Mouse (Mus musculus): Measurements from ENCODE around the gene H2afz. TPM values are rescaled to one million over a fixed set of nuclear protein-coding genes. Genes with fewer than 3 reads are reported as not detected.

Gene H2afz
- total and polyA plus RNA-seq, 2 experiments from 2014 or later = 327 to 609 TPM

DNA sequence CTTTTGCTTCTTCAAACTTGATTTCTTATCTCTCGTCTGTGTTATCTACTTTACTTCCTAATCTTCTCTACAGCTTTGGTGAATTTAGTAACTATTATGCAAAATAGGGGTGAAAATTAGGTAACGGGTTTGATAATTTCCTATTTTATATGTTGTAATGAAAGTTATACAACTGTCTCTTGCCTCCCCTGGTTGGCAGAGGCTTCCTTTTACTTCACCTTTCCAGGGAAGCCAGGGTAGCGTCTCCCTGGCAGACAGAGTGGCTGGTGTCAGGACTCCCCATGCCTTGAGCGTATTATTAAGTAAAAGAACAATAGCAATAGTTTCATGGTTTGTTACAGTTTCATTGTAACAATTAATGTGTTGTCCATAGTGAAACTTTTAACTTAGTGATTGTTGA, 29.5 kb downstream of the H2afz start:
- Histone ChIP-seq H3K27ac (ENCODE audit: low read depth, low read length) (no peak overlapping the region), H3K9ac (replicated peaks; ENCODE audit: low read length, poor library complexity, severe bottlenecking) (no peak overlapping the region), H3K4me1 (ENCODE audit: insufficient read depth, low read length) (no peaks in the 10 kb centered on the region), H3K4me2 (ENCODE audit: low read depth, low read length, poor library complexity, severe bottlenecking) (no peak overlapping the region), H3K4me3 (ENCODE audit: low read depth, low read length) (no peak overlapping the region), H3K36me3 (ENCODE audit: insufficient read depth, low read length) (peaks cover 27% of the 10 kb centered on the region), H3K27me3 (ENCODE audit: insufficient read depth, low read length) (no peaks in the 10 kb centered on the region), H3K9me3 (ENCODE audit: low read length) (no peaks in the 10 kb centered on the region)
- ATAC-seq (ENCODE audit: low FRiP score) (no peak), DNase-seq (ENCODE audit: low spot score) (no peak)
- TF ChIP-seq CTCF (IDR thresholded peaks at IDR 0.05) = no peak
- 75% methylated on average over 4 of the region's 4 CpGs for WGBS

DNA sequence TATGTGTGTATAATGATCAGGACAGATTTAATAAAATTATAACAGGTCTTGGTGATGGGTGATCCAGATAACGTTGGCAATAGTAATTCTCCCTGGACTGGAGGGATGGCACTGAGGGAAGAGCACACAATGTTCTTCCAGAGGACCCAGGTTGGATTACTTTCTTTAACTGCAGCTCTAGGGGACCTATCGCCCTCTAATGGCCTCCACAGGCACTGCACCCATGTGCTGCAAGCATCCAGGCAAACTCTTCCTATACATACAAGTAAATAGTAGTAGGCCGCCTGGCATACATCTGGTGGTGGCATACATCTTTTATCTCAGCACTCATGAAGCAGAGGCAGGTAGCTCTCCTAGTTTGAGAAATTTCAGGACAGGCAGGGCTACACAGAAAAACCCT, 30.9 kb downstream of the H2afz start:
- Histone ChIP-seq H3K4me2 (ENCODE audit: low read depth, low read length, poor library complexity, severe bottlenecking) (no peak overlapping the region), H3K9ac (replicated peaks; ENCODE audit: low read length, poor library complexity, severe bottlenecking) (no peak overlapping the region), H3K27me3 (ENCODE audit: insufficient read depth, low read length) (no peaks in the 10 kb centered on the region), H3K4me1 (ENCODE audit: insufficient read depth, low read length) (no peaks in the 10 kb centered on the region), H3K36me3 (ENCODE audit: insufficient read depth, low read length) (peaks cover 18% of the 10 kb centered on the region), H3K27ac (ENCODE audit: low read depth, low read length) (no peak overlapping the region), H3K9me3 (ENCODE audit: low read length) (no peaks in the 10 kb centered on the region), H3K4me3 (ENCODE audit: low read depth, low read length) (no peak overlapping the region)
- 88% methylated on average over 3 of the region's 3 CpGs for WGBS
- no peak for ATAC-seq (ENCODE audit: low FRiP score)
- peak; percentile 51 for TF ChIP-seq CTCF (IDR thresholded peaks at IDR 0.05)
- DNase-seq (ENCODE audit: low spot score) = no peak

DNA sequence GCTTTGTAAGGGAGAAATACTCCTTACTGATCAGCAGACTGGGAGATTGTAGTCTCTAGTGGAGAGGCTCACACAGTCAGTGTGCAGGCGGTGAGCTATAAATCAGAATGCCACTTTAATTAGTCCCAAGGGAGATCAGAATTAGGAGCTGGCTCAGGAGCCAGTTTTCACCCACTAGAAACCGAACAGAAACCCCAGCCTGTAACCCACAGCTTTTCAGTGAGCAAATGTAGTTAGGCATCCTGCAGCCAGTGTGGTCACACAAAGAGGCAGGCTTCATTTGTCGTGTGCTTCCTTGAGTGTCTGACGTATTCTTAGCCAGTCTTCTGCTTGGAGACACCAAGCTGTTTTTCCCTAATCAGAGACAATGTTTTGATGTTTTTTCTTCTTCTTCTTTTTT, 32.1 kb downstream of the H2afz start:
- 82% methylated on average over 4 of the region's 4 CpGs for WGBS
- no peak for TF ChIP-seq CTCF (IDR thresholded peaks at IDR 0.05)
- Histone ChIP-seq H3K9ac (replicated peaks; ENCODE audit: low read length, poor library complexity, severe bottlenecking) (no peak overlapping the region), H3K27me3 (ENCODE audit: insufficient read depth, low read length) (no peaks in the 10 kb centered on the region), H3K4me3 (ENCODE audit: low read depth, low read length) (no peak overlapping the region), H3K9me3 (ENCODE audit: low read length) (no peaks in the 10 kb centered on the region), H3K4me2 (ENCODE audit: low read depth, low read length, poor library complexity, severe bottlenecking) (no peak overlapping the region), H3K4me1 (ENCODE audit: insufficient read depth, low read length) (no peaks in the 10 kb centered on the region), H3K36me3 (ENCODE audit: insufficient read depth, low read length) (peaks cover 18% of the 10 kb centered on the region), H3K27ac (ENCODE audit: low read depth, low read length) (no peak overlapping the region)
- DNase-seq (ENCODE audit: low spot score) (no peak), ATAC-seq (ENCODE audit: low FRiP score) (no peak)

DNA sequence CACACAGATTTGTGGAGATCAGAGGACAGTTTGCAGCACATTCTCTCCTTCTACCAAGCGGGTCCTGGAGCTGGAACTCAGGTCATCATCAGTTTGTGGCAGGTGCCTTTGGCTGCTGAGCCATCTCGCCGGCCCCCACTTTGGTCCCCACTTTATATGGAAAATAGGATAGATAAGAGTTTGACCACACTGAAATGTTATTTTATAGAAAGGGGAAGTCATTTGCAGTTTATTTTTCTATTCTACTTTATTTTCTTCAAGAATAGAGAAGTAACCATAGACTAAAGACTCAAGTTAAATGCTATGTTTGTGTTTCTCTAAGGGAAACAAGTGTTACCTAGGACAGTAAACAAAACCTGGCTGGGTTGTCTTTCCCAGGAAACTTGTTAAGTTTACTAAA, 32.6 kb downstream of the H2afz start:
- DNase-seq (ENCODE audit: low spot score) (no peak), ATAC-seq (ENCODE audit: low FRiP score) (no peak)
- H3K9me3 ChIP-seq (ENCODE audit: low read length) = no peaks in the 10 kb centered on the region
- H3K4me2 ChIP-seq (ENCODE audit: low read depth, low read length, poor library complexity, severe bottlenecking) = no peak overlapping the region
- no peak overlapping the region for H3K27ac ChIP-seq (ENCODE audit: low read depth, low read length)
- no peak overlapping the region for H3K9ac ChIP-seq (replicated peaks; ENCODE audit: low read length, poor library complexity, severe bottlenecking)
- no peaks in the 10 kb centered on the region for H3K27me3 ChIP-seq (ENCODE audit: insufficient read depth, low read length)
- H3K4me1 ChIP-seq (ENCODE audit: insufficient read depth, low read length) = no peaks in the 10 kb centered on the region
- no peak for TF ChIP-seq CTCF (IDR thresholded peaks at IDR 0.05)
- WGBS = 96% methylated on average over 3 of the region's 3 CpGs
- peaks cover 19% of the 10 kb centered on the region for H3K36me3 ChIP-seq (ENCODE audit: insufficient read depth, low read length)
- no peak overlapping the region for H3K4me3 ChIP-seq (ENCODE audit: low read depth, low read length)

DNA sequence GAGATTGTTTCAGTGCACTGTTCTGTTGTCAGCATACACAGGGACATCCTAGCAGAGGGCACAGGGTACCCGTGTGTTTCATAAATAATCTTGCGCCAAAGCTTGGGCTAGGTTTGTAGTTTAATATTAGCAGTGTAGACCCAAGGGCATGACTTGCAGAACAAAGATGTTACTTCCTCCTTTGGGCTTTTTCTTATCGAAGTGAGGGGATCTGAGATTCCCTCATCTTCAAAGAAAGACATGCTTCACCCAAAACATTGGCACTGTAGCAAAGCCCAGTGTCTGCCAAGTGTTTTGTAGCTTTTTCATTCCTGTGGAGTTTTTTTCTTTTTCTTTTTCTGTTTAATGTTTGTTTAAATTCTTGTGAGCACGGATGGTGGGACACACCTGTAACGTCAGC, 33.4 kb downstream of the H2afz start:
- Histone ChIP-seq H3K36me3 (ENCODE audit: insufficient read depth, low read length) (peaks cover 24% of the 10 kb centered on the region), H3K4me2 (ENCODE audit: low read depth, low read length, poor library complexity, severe bottlenecking) (no peak overlapping the region), H3K4me3 (ENCODE audit: low read depth, low read length) (no peak overlapping the region), H3K27ac (ENCODE audit: low read depth, low read length) (no peak overlapping the region), H3K9ac (replicated peaks; ENCODE audit: low read length, poor library complexity, severe bottlenecking) (no peak overlapping the region), H3K27me3 (ENCODE audit: insufficient read depth, low read length) (no peaks in the 10 kb centered on the region), H3K9me3 (ENCODE audit: low read length) (no peaks in the 10 kb centered on the region), H3K4me1 (ENCODE audit: insufficient read depth, low read length) (no peaks in the 10 kb centered on the region)
- 85% methylated on average over 5 of the region's 5 CpGs for WGBS
- DNase-seq (ENCODE audit: low spot score) (no peak), ATAC-seq (ENCODE audit: low FRiP score) (no peak)
- no peak for TF ChIP-seq CTCF (IDR thresholded peaks at IDR 0.05)

DNA sequence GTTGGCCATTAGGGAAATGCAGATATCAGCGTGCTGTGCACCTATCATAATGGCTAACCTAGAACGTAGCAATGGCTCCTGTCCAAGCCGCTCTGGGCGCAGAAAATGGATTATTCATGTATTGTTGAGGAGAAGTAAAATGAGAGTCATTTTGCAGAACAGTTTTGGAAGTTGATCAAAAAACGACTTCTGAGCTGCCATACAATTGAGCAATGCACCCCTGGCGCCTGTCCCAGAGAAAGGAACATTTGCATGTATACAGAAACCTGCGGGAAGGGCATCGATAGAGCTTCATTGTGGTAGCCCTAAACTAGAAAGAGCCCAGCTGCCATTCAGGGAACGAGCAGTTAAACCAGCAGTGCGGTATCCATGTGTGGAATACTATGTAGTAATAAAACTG, 35.9 kb downstream of the H2afz start:
- DNase-seq (ENCODE audit: low spot score) = peak; percentile 38
- Histone ChIP-seq H3K9ac (replicated peaks; ENCODE audit: low read length, poor library complexity, severe bottlenecking) (no peak overlapping the region), H3K36me3 (ENCODE audit: insufficient read depth, low read length) (peaks cover 26% of the 10 kb centered on the region), H3K4me1 (ENCODE audit: insufficient read depth, low read length) (no peaks in the 10 kb centered on the region), H3K9me3 (ENCODE audit: low read length) (no peaks in the 10 kb centered on the region), H3K27me3 (ENCODE audit: insufficient read depth, low read length) (no peaks in the 10 kb centered on the region), H3K4me2 (ENCODE audit: low read depth, low read length, poor library complexity, severe bottlenecking) (no peak overlapping the region), H3K27ac (ENCODE audit: low read depth, low read length) (no peak overlapping the region), H3K4me3 (ENCODE audit: low read depth, low read length) (no peak overlapping the region)
- TF ChIP-seq CTCF (IDR thresholded peaks at IDR 0.05) = no peak
- ATAC-seq (ENCODE audit: low FRiP score) = no peak
- 58% methylated on average over 10 of the region's 10 CpGs for WGBS
